Mouse (Mus musculus): ENCODE measurements around the gene Oprl1. TPM values are rescaled to one million over a fixed set of nuclear protein-coding genes. Genes with fewer than 3 reads are reported as not detected.
A peak's percentile ranks its signal among the peaks of the same experiment; 100 is the strongest.

Gene Oprl1
- total and polyA plus RNA-seq, 3 experiments, result 0.14 to 0.25 TPM; not detected in 1

- no peaks in the 10 kb centered on the region for H3K9me3 ChIP-seq (replicated peaks; ENCODE audit: low read length)
- peaks cover 19 to 34% of the 10 kb centered on the region in 2 experiments for H3K4me1 ChIP-seq (ENCODE audit: control insufficient read depth in 1 of 2, insufficient read depth in 2 of 2)
- no peak overlapping the region for H3K4me2 ChIP-seq (ENCODE audit: insufficient read depth, low read depth, poor library complexity, severe bottlenecking)
- dilution Hi-C loops (cut with MboI; ENCODE audit: extremely low pct_ligation_motif_present, extremely low pct_unique_long_range_greater_than_20kb, low sequenced_read_pairs) (no loop called here), in situ Hi-C loops (cut with MboI; ENCODE audit: low pct_ligation_motif_present, low pct_unique_long_range_greater_than_20kb, low sequenced_read_pairs) (loop anchor here (5.0 kb wide), 1 partner anchor 34 kb away; no protein-coding TSS in a partner anchor)
- H3K27me3 ChIP-seq (replicated peaks), result peaks cover 9% of the 10 kb centered on the region
- no peak overlapping the region for H3K4me3 ChIP-seq (replicated peaks in 1 of 3; ENCODE audit: low read depth in 2 of 3, low read length in 2 of 3, poor library complexity in 1 of 3)
- H3K79me2 ChIP-seq (replicated peaks; ENCODE audit: control insufficient read depth, extremely low read depth, insufficient read depth, poor library complexity, severe bottlenecking), result no peaks in the 10 kb centered on the region
- DNase-seq (ENCODE audit: extremely low read depth), result no peak
- no peak overlapping the region for H3K27ac ChIP-seq (ENCODE audit: insufficient read depth, low read depth)
- H3K9ac ChIP-seq (ENCODE audit: insufficient read depth, low read depth), result no peak overlapping the region
- TF ChIP-seq RAD21 (IDR thresholded peaks at IDR 0.05; ENCODE audit: low read depth, low read length) (peak; percentile 9), CHD1 (IDR thresholded peaks at IDR 0.05; ENCODE audit: low read depth, low read length) (no peak), SMC3 (IDR thresholded peaks at IDR 0.05; ENCODE audit: low read depth, low read length) (peak; percentile 47), CTCF (conservative IDR thresholded peaks at IDR 0.05 in 1 of 2, IDR thresholded peaks at IDR 0.05 in 1 of 2; ENCODE audit: low read depth in 2 of 2, low read length in 2 of 2) (peak in 1 of 2 experiments; percentile 65; a peak in 2 of 4 replicates)
- H3K36me3 ChIP-seq (replicated peaks in 1 of 2; ENCODE audit: control insufficient read depth in 1 of 2, insufficient read depth in 1 of 2, low read length in 1 of 2), result no peaks in the 10 kb centered on the region
Measured at GRCm38 (mm10) chr2:181676424-181676823, 38.4 kb upstream of the Oprl1 start.

- no peaks in the 10 kb centered on the region for H3K79me2 ChIP-seq (replicated peaks; ENCODE audit: control insufficient read depth, extremely low read depth, insufficient read depth, poor library complexity, severe bottlenecking)
Measured at GRCm38 (mm10) chr2:181677096-181677754, 37.6 kb upstream of the Oprl1 start.

GRCm38 (mm10) chr2:181677755-181678098 lies 37.1 kb upstream of the Oprl1 start:
- H3K9me3 ChIP-seq (replicated peaks; ENCODE audit: low read length), result no peaks in the 10 kb centered on the region
- TF ChIP-seq NELFE (IDR thresholded peaks at IDR 0.05; ENCODE audit: low read depth, low read length), result no peak
- TF ChIP-seq GABPA (IDR thresholded peaks at IDR 0.05; ENCODE audit: insufficient replicate concordance, low read depth, low read length), result no peak
- TF ChIP-seq EP300 (IDR thresholded peaks at IDR 0.05; ENCODE audit: low read length), result no peak
- TF ChIP-seq RAD21 (IDR thresholded peaks at IDR 0.05; ENCODE audit: low read depth, low read length), result no peak
- no peak overlapping the region for H3K4me2 ChIP-seq (ENCODE audit: insufficient read depth, low read depth, poor library complexity, severe bottlenecking)
- peaks cover 21 to 46% of the 10 kb centered on the region in 2 experiments for H3K4me1 ChIP-seq (ENCODE audit: control insufficient read depth in 1 of 2, insufficient read depth in 2 of 2)
- H3K9ac ChIP-seq (ENCODE audit: insufficient read depth, low read depth), result no peak overlapping the region
- H3K27me3 ChIP-seq (replicated peaks), result peaks cover 9% of the 10 kb centered on the region
- no peak for DNase-seq (ENCODE audit: extremely low read depth)
- no peaks in the 10 kb centered on the region for H3K36me3 ChIP-seq (replicated peaks in 1 of 2; ENCODE audit: control insufficient read depth in 1 of 2, insufficient read depth in 1 of 2, low read length in 1 of 2)
- dilution Hi-C loops (cut with MboI; ENCODE audit: extremely low pct_ligation_motif_present, extremely low pct_unique_long_range_greater_than_20kb, low sequenced_read_pairs) (no loop called here), in situ Hi-C loops (cut with MboI; ENCODE audit: low pct_ligation_motif_present, low pct_unique_long_range_greater_than_20kb, low sequenced_read_pairs) (loop anchor here (5.0 kb wide), 1 partner anchor 35 kb away; no protein-coding TSS in a partner anchor)
- no peak overlapping the region for H3K27ac ChIP-seq (ENCODE audit: insufficient read depth, low read depth)
- H3K79me2 ChIP-seq (replicated peaks; ENCODE audit: control insufficient read depth, extremely low read depth, insufficient read depth, poor library complexity, severe bottlenecking), result no peaks in the 10 kb centered on the region
- H3K4me3 ChIP-seq (replicated peaks in 1 of 3; ENCODE audit: low read depth in 2 of 3, low read length in 2 of 3, poor library complexity in 1 of 3), result no peak overlapping the region

More at GRCm38 (mm10) chr2:181677096-181677754, 37.6 kb upstream of the Oprl1 start:
- H3K4me1 ChIP-seq (ENCODE audit: control insufficient read depth in 1 of 2, insufficient read depth in 2 of 2), result peaks cover 21 to 41% of the 10 kb centered on the region in 2 experiments
- no peak for TF ChIP-seq ZC3H11A (IDR thresholded peaks at IDR 0.05; ENCODE audit: low read depth, low read length)
- no peak for TF ChIP-seq USF1 (IDR thresholded peaks at IDR 0.05; ENCODE audit: low read depth, low read length)
- TF ChIP-seq SMC3 (IDR thresholded peaks at IDR 0.05; ENCODE audit: low read depth, low read length), result no peak
- no peak for TF ChIP-seq HCFC1 (IDR thresholded peaks at IDR 0.05; ENCODE audit: low read depth, low read length)
- no peak for TF ChIP-seq TBP (conservative IDR thresholded peaks at IDR 0.05; ENCODE audit: low read depth, low read length)
- no peak for TF ChIP-seq UBTF (IDR thresholded peaks at IDR 0.05; ENCODE audit: low read depth, low read length)
- TF ChIP-seq GABPA (IDR thresholded peaks at IDR 0.05; ENCODE audit: insufficient replicate concordance, low read depth, low read length), result no peak
- no peak for TF ChIP-seq ZNF384 (IDR thresholded peaks at IDR 0.05; ENCODE audit: low read depth, low read length)
- no peak for TF ChIP-seq CHD1 (IDR thresholded peaks at IDR 0.05; ENCODE audit: low read depth, low read length)
- H3K27ac ChIP-seq (ENCODE audit: insufficient read depth, low read depth), result no peak overlapping the region
- dilution Hi-C loops (cut with MboI; ENCODE audit: extremely low pct_ligation_motif_present, extremely low pct_unique_long_range_greater_than_20kb, low sequenced_read_pairs) (no loop called here), in situ Hi-C loops (cut with MboI; ENCODE audit: low pct_ligation_motif_present, low pct_unique_long_range_greater_than_20kb, low sequenced_read_pairs) (loop anchor here (5.0 kb wide), 1 partner anchor 35 kb away; no protein-coding TSS in a partner anchor)
- no peak overlapping the region for H3K9ac ChIP-seq (ENCODE audit: insufficient read depth, low read depth)
- no peak overlapping the region for H3K4me3 ChIP-seq (replicated peaks in 1 of 3; ENCODE audit: low read depth in 2 of 3, low read length in 2 of 3, poor library complexity in 1 of 3)
- no peaks in the 10 kb centered on the region for H3K9me3 ChIP-seq (replicated peaks; ENCODE audit: low read length)
- H3K4me2 ChIP-seq (ENCODE audit: insufficient read depth, low read depth, poor library complexity, severe bottlenecking), result no peak overlapping the region
- H3K36me3 ChIP-seq (replicated peaks in 1 of 2; ENCODE audit: control insufficient read depth in 1 of 2, insufficient read depth in 1 of 2, low read length in 1 of 2), result no peaks in the 10 kb centered on the region
- peaks cover 9% of the 10 kb centered on the region for H3K27me3 ChIP-seq (replicated peaks)
- no peak for DNase-seq (ENCODE audit: extremely low read depth)

Measured in CH12.LX (cell line).